Mouse (Mus musculus) liver, postnatal 0 days (tissue): ENCODE data around the gene A2ml1. TPM values are rescaled to one million over a fixed set of nuclear protein-coding genes. Genes with fewer than 3 reads are reported as not detected.

Experiments
- ATAC-seq: fragments of 200-750 bp; cut with Nextera tagmentation; 2 replicates; pipeline ENCODE4 v1.8.0; 2017; ENCODE audit warnings: mild to moderate bottlenecking, moderate library complexity
- DNase-seq: peaks from one replicate; pipeline ENCODE4 v3.0.0-alpha.2; 2016
- H3K27ac ChIP-seq: fragments of 300-500 bp; sonication (generic); 2 replicates; pipeline ENCODE4 v1.5.1; 2014; ENCODE audit warnings: antibody characterized with exemption, moderate library complexity, mild to moderate bottlenecking, low read depth
- H3K27me3 ChIP-seq: fragments of 300-500 bp; sonication (generic); 2 replicates; pipeline ENCODE4 v1.6.1; 2014; ENCODE audit warnings: low read length, control low read depth, mixed read lengths; ENCODE audit not compliant: insufficient read depth
- H3K36me3 ChIP-seq: fragments of 300-500 bp; sonication (generic); replicated peaks from 2 replicates; pipeline ENCODE4 v1.6.1; 2014; ENCODE audit warnings: mild to moderate bottlenecking, control low read depth, low read length, moderate library complexity, mixed read lengths; ENCODE audit not compliant: insufficient read depth
- H3K4me1 ChIP-seq: fragments of 300-500 bp; sonication (generic); 2 replicates; pipeline ENCODE4 v1.6.1; 2014; ENCODE audit warnings: antibody characterized with exemption, mild to moderate bottlenecking, control low read depth; ENCODE audit not compliant: insufficient read depth
- H3K4me2 ChIP-seq: fragments of 300-500 bp; sonication (generic); 2 replicates; pipeline ENCODE4 v1.6.1; 2014; ENCODE audit warnings: low read depth, mild to moderate bottlenecking, low read length, moderate library complexity, mixed read lengths
- H3K4me3 ChIP-seq: fragments of 300-500 bp; sonication (generic); 2 replicates; pipeline ENCODE4 v1.5.1; 2014; ENCODE audit warnings: low read depth, low read length
- H3K9ac ChIP-seq: fragments of 300-500 bp; sonication (generic); replicated peaks from 2 replicates; pipeline ENCODE4 v1.6.1; 2014; ENCODE audit warnings: mild to moderate bottlenecking, moderate library complexity
- H3K9me3 ChIP-seq: fragments of 300-500 bp; sonication (generic); 2 replicates; pipeline ENCODE4 v1.6.1; 2016; ENCODE audit warnings: mild to moderate bottlenecking, control low read depth, low read length, mixed read lengths
- CTCF ChIP-seq: sonication (generic); IDR thresholded peaks from 2 replicates; pipeline ENCODE4 v1.5.1; 2016; ENCODE audit warnings: antibody characterized with exemption, low read depth
- EP300 ChIP-seq: IDR thresholded peaks from 2 replicates; pipeline ENCODE4 v1.6.1; 2016; ENCODE audit warnings: antibody characterized with exemption, low read depth, mild to moderate bottlenecking
- WGBS: fragments of 180-500 bp; shearing (Covaris S2); extraction: QIAGEN DNeasy Blood & Tissue Kit; methylation state at CpG from one replicate; pipeline ENCODE4 v1.1.7; 2014; ENCODE audit not compliant: insufficient replicate concordance; 5-methylcytosine and 5-hydroxymethylcytosine counted together
- polyA plus RNA-seq: library from polyadenylated mRNA; unstranded; fragments of >200 nt; fragmentation: Nextera tagmentation; extraction: Ambion mirVana; gene quantifications from 2 replicates; pipeline ENCODE4 v1.2.1, GENCODE M21; 2015

The A2ml1 gene
- polyA plus RNA-seq, 1 experiment from 2014 or later, result 29.7 TPM

DNA sequence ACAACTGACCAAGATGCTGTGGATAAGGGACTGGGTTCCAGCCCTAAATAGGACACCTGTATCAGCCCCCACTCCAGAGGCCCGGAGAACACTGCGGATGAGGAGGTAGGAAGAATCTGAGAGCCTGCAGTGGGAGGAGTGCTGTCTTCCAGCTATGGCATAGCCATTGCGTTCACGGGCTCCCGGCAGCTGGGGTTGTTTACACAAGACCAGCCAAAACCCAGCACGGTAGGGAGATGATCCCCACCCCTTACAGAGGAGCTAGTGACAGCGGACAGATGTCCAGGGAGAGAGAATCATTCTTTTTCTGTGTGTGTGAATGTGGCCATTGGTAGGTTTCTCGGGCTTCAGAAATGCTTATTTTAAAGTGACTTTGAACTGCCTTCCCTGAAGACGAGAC is 24.9 kb upstream of the A2ml1 start:
- Histone ChIP-seq H3K4me2 (no peak overlapping the region), H3K36me3 (no peaks in the 10 kb centered on the region), H3K27ac (no peak overlapping the region), H3K9ac (no peak overlapping the region), H3K4me1 (no peaks in the 10 kb centered on the region), H3K27me3 (no peaks in the 10 kb centered on the region), H3K4me3 (no peak overlapping the region), H3K9me3 (no peaks in the 10 kb centered on the region)
- DNase-seq, result no peak
- 54% methylated on average over 9 of the region's 9 CpGs for WGBS
- ATAC-seq, result no peak
- no peak for TF ChIP-seq EP300
- TF ChIP-seq CTCF, result no peak

DNA sequence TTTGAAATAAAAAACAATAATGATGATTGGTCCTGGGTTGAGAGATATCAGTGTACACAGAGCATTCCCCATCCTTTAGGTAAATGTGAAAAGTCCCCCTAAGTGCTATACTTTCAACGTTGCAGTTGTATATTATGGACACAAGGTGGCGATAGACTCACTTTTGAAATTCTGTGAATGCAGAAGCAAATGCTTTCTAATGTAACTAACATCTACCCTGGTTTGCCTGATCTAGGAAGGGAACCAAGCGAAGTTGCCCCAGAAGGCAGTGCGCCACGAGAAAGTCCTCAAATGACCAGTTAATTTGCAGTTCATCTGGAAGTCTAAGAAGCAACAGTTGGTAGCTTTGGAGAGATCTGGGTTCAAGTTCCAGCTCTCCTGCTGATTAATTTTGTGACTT is 23.1 kb upstream of the A2ml1 start:
- DNase-seq, result no peak
- no peaks in the 10 kb centered on the region for H3K27me3 ChIP-seq

DNA sequence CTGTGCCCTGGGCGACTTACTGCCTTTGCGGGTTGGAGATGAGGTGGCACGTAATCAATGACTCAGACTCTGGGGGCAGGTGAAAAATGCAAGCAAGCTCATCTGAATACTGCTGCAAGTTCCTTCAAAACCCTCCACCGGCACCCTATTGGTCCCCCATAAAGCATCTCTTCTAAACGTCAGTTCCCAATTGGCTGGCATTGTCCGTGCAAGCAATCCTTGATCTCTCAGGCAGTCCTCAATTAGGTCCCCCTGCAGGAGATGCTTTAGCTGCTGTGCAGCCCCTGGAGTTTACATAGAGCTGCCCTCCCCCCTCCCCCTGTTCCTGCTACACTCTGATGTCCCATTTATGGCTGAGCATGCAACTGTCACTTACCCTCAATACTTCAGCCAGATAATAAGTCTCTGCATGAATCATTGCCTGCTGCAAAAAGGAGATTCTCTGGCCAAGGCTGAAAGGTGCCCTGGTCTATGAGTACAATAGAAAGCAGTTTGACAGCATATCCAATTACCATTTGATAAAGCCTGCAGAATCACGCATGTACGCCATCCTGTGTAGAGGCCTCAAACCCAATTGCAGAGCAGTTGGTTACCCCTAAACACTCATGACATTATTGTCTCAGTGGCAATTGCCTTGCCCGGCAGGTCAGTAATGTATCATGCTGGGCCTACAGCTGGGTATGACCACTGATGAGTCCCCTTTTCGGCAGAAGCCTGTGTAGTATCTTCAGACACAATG is 21.2 kb upstream of the A2ml1 start:
- H3K4me1 ChIP-seq, result 0 out of 2 replicates have a peak, but pooled peaks cover 3% of the 10 kb centered on the region
- H3K36me3 ChIP-seq, result no peaks in the 10 kb centered on the region
- no peaks in the 10 kb centered on the region for H3K27me3 ChIP-seq
- no peak overlapping the region for H3K9ac ChIP-seq
- no peaks in the 10 kb centered on the region for H3K9me3 ChIP-seq
- no peak for ATAC-seq
- no peak for DNase-seq
- TF ChIP-seq EP300 (no peak), CTCF (no peak)
- H3K27ac ChIP-seq, result no peak overlapping the region
- no peak overlapping the region for H3K4me2 ChIP-seq
- 63% methylated on average over 10 of the region's 10 CpGs for whole genome bisulfite sequencing
- no peak overlapping the region for H3K4me3 ChIP-seq

More for the DNA sequence above, 23.1 kb upstream of the A2ml1 start:
- H3K36me3 ChIP-seq, result no peaks in the 10 kb centered on the region
- no peak overlapping the region for H3K4me2 ChIP-seq
- H3K4me3 ChIP-seq, result no peak overlapping the region
- H3K27ac ChIP-seq, result no peak overlapping the region
- no peaks in the 10 kb centered on the region for H3K4me1 ChIP-seq
- 19% methylated on average over 5 of the region's 5 CpGs for WGBS
- no peak overlapping the region for H3K9ac ChIP-seq
- no peaks in the 10 kb centered on the region for H3K9me3 ChIP-seq
- ATAC-seq, result peak; percentile 36; the same call in 1 of the 2 replicates
- TF ChIP-seq EP300, result no peak
- TF ChIP-seq CTCF, result peak; percentile 83

DNA sequence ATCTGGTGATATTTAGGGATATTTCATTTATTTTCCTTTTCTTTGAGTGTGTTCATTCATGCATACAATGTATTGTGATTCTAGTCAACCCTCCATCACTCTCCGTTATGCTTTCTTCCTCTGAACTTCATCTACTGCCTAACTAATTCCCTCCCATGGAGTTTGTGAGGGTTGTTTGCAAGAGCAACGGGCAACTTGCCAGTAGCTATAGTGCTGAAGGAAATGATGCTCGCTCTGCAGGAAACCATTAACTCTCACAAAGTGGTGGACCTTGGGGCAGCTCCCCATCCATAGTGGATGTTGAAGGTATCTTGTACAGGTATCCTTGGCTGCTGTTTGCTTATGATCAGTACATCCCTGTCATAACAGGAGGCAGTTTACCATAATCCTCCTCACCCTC is 20.6 kb upstream of the A2ml1 start:
- 28% methylated on average over 3 of the region's 3 CpGs for WGBS
- no peak for TF ChIP-seq CTCF
- TF ChIP-seq EP300, result no peak
- no peaks in the 10 kb centered on the region for H3K9me3 ChIP-seq
- no peak overlapping the region for H3K27ac ChIP-seq
- H3K4me2 ChIP-seq, result no peak overlapping the region
- no peak overlapping the region for H3K4me3 ChIP-seq
- H3K27me3 ChIP-seq, result no peaks in the 10 kb centered on the region
- DNase-seq, result no peak
- H3K4me1 ChIP-seq, result 0 out of 2 replicates have a peak, but pooled peaks cover 3% of the 10 kb centered on the region
- no peak for ATAC-seq
- no peaks in the 10 kb centered on the region for H3K36me3 ChIP-seq
- no peak overlapping the region for H3K9ac ChIP-seq

DNA sequence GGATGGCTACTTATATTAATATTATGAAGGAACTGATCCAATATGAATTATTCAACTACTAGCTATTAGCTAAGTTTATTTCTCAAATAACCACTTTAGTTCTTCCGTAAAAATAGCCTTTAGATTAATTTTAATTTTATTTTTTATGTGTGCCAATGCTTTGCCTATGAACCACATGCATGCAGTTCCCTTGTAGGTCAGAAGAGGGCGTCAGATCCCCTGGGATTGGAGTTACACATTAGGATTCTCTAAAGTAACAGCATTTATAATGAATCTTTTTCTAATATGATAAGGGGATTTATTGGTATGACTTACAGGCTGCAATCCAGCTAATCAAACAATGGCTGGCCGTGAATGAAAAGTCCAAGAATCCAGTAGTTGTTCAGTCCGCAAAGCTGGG is 18.1 kb upstream of the A2ml1 start:
- no peaks in the 10 kb centered on the region for H3K27me3 ChIP-seq
- DNase-seq, result no peak
- H3K36me3 ChIP-seq, result no peaks in the 10 kb centered on the region
- TF ChIP-seq CTCF (peak; percentile 59), EP300 (no peak)
- H3K4me1 ChIP-seq, result 0 out of 2 replicates have a peak, but pooled peaks cover 3% of the 10 kb centered on the region
- no peak for ATAC-seq
- no peak overlapping the region for H3K9ac ChIP-seq
- no peak overlapping the region for H3K27ac ChIP-seq
- no peak overlapping the region for H3K4me2 ChIP-seq
- H3K9me3 ChIP-seq, result no peaks in the 10 kb centered on the region
- WGBS, result 61% methylated on average over 4 of the region's 4 CpGs
- no peak overlapping the region for H3K4me3 ChIP-seq

DNA sequence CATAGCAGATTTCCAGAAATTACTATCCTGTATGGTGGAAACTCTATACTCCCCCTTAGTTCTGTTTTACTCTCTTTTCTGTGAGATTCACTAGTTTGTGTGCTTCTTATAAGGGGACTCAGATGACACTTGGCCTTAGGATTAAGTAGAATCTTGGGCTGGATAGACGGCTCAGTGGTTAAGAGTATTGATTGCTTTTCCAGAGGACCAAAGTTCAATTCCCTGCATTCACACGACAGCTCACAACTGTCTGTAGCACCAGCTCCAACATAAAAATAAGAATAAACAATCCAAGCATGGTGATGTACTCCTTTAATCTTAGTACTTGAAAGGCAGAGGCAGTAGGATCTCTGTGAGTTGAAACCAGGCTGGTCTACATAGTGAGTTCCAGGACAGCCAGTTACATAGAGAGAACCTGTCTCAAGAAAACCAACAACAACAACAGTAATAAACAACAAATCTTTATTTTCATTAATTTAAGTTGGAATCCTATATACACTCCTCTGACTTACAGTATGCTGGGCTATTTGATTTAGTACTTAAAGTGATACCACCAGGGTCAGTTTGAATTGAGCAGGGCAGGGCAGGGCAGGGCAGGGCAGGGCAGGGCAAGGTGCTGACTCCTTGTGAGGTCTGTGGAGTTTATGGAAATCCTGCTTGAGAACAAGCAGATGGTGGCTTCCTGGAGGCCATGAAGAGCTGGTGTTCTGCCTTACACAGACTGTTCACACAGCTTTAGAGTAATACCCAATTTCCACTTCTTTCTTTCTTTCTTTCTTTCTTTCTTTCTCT is 17.0 kb upstream of the A2ml1 start:
- 59% methylated on average over 2 of the region's 2 CpGs for WGBS
- ATAC-seq (no peak), DNase-seq (no peak)
- 0 out of 2 replicates have a peak, but pooled peaks cover 3% of the 10 kb centered on the region for H3K4me1 ChIP-seq
- no peak overlapping the region for H3K4me3 ChIP-seq
- H3K9ac ChIP-seq, result no peak overlapping the region
- no peaks in the 10 kb centered on the region for H3K36me3 ChIP-seq
- peak overlapping the region; percentile 78 for H3K27ac ChIP-seq
- no peaks in the 10 kb centered on the region for H3K27me3 ChIP-seq
- no peaks in the 10 kb centered on the region for H3K9me3 ChIP-seq
- TF ChIP-seq CTCF, result no peak
- no peak for TF ChIP-seq EP300
- no peak overlapping the region for H3K4me2 ChIP-seq
